In genomic region chr15:12824197-12824952, GRCm38 (mm10) we compare ENCODE assay signal across 8 mouse cellular contexts. TPM values are rescaled to one million over a fixed set of nuclear protein-coding genes. Genes with fewer than 3 reads are reported as not detected.
DNase-seq lines count a peak whose midpoint lies in the region; ATAC-seq and TF ChIP-seq lines count a peak whose summit lies in the region.

Gene 6030458C11Rik, minus strand, starts transcription at chr15:12824649.
Gene Drosha, plus strand, starts transcription at chr15:12824815.

- peak within 1 kb of the TSS; percentile 47; the same call in 1 of the 2 replicates for H3K27ac ChIP-seq in ES-Bruce4 (ENCODE audit: insufficient read depth, low read length)
- H3K27ac ChIP-seq in forebrain, embryonic 13.5 days = peak within 1 kb of the TSS; percentile 71
- peak within 1 kb of the TSS; percentile 86 for H3K27ac ChIP-seq in liver, postnatal 0 days (ENCODE audit: low read depth)
- H3K27ac ChIP-seq in neural tube, embryonic 14.5 days (ENCODE audit: low read depth, low read length) = peak within 1 kb of the TSS; percentile 75

- peak; percentile 99 for ATAC-seq in cerebellum, adult (ENCODE audit: insufficient number of reproducible peaks, low FRiP score, low TSS enrichment)
- peak; percentile 100 for ATAC-seq in forebrain, embryonic 13.5 days
- peak; percentile 99 for ATAC-seq in liver, postnatal 0 days
- ATAC-seq in neural tube, embryonic 14.5 days (ENCODE audit: low read depth) = peak; percentile 100

- H3K27me3 ChIP-seq in ES-Bruce4 (ENCODE audit: control insufficient read depth, insufficient read depth, low read length, poor library complexity, severe bottlenecking) = no peaks in the 10 kb centered on the region
- H3K27me3 ChIP-seq in forebrain, embryonic 13.5 days = no peaks in the 10 kb centered on the region
- no peaks in the 10 kb centered on the region for H3K27me3 ChIP-seq in liver, postnatal 0 days (ENCODE audit: insufficient read depth, low read length)
- no peaks in the 10 kb centered on the region for H3K27me3 ChIP-seq in neural tube, embryonic 14.5 days (ENCODE audit: control insufficient read depth, insufficient read depth, low read length)

- peak; percentile 100 for DNase-seq in heart, postnatal 10 days
- DNase-seq in large intestine, adult 2 months (ENCODE audit: low read depth, low spot score) = peak; percentile 100
- DNase-seq in liver, postnatal 0 days = peak; percentile 96
- peak; percentile 97 for DNase-seq in testis, postnatal 10 days (ENCODE audit: low spot score)

- 0 out of 2 replicates have a peak, but pooled peaks have one; percentile 33 for TF ChIP-seq EP300 in ES-Bruce4 (IDR thresholded peaks at IDR 0.05; ENCODE audit: insufficient read depth, low read depth, low read length)
- peak; percentile 44; the same call in 1 of the 2 replicates for TF ChIP-seq EP300 in liver, postnatal 0 days (IDR thresholded peaks at IDR 0.05; ENCODE audit: low read depth)

- TF ChIP-seq POLR2A in ES-Bruce4 (IDR thresholded peaks at IDR 0.05; ENCODE audit: insufficient read depth, low read length) = peak; percentile 13

- TF ChIP-seq CTCF in ES-Bruce4 (IDR thresholded peaks at IDR 0.05; ENCODE audit: low read depth, low read length) = no peak
- no peak for TF ChIP-seq CTCF in liver, postnatal 0 days (IDR thresholded peaks at IDR 0.05; ENCODE audit: low read depth)

- H3K4me3 ChIP-seq in ES-Bruce4 (ENCODE audit: low read depth, low read length) = peak within 1 kb of the TSS; percentile 98
- peak within 1 kb of the TSS; percentile 88 for H3K4me3 ChIP-seq in forebrain, embryonic 13.5 days
- H3K4me3 ChIP-seq in liver, postnatal 0 days (ENCODE audit: low read depth, low read length) = peak within 1 kb of the TSS; percentile 95
- H3K4me3 ChIP-seq in neural tube, embryonic 14.5 days (ENCODE audit: low read depth, low read length) = peak within 1 kb of the TSS; percentile 64

- under 1% methylated on average over 67 of the region's 67 CpGs for WGBS in forebrain, embryonic 13.5 days
- WGBS in large intestine, adult 2 months = under 1% methylated on average over 67 of the region's 67 CpGs
- 1% methylated on average over 67 of the region's 67 CpGs for WGBS in liver, postnatal 0 days (ENCODE audit: insufficient replicate concordance)
- WGBS in neural tube, embryonic 14.5 days = under 1% methylated on average over 66 of the region's 67 CpGs

- peak within 1 kb of the TSS; percentile 89 for H3K9ac ChIP-seq in ES-Bruce4 (ENCODE audit: low read depth, poor library complexity, severe bottlenecking)
- H3K9ac ChIP-seq in forebrain, embryonic 13.5 days = peak within 1 kb of the TSS; percentile 90
- H3K9ac ChIP-seq in liver, postnatal 0 days (replicated peaks) = peak within 1 kb of the TSS; percentile 95
- H3K9ac ChIP-seq in neural tube, embryonic 14.5 days (replicated peaks; ENCODE audit: low read depth, low read length) = peak within 1 kb of the TSS; percentile 80

- peaks cover 43% of the 10 kb centered on the region for H3K36me3 ChIP-seq in ES-Bruce4 (ENCODE audit: control insufficient read depth, insufficient read depth, low read length, poor library complexity, severe bottlenecking)
- peaks cover 53% of the 10 kb centered on the region for H3K36me3 ChIP-seq in forebrain, embryonic 13.5 days (ENCODE audit: poor library complexity, severe bottlenecking)
- H3K36me3 ChIP-seq in liver, postnatal 0 days (replicated peaks; ENCODE audit: insufficient read depth, low read length) = peaks cover 26% of the 10 kb centered on the region
- H3K36me3 ChIP-seq in neural tube, embryonic 14.5 days (ENCODE audit: control insufficient read depth, insufficient read depth, low read length) = peaks cover 29% of the 10 kb centered on the region; the same call in 1 of the 2 replicates

- no peaks in the 10 kb centered on the region for H3K9me3 ChIP-seq in ES-Bruce4 (replicated peaks; ENCODE audit: control insufficient read depth, insufficient read depth, low read length, poor library complexity, severe bottlenecking)
- H3K9me3 ChIP-seq in forebrain, embryonic 13.5 days (replicated peaks) = no peaks in the 10 kb centered on the region
- H3K9me3 ChIP-seq in liver, postnatal 0 days (ENCODE audit: low read length) = no peaks in the 10 kb centered on the region
- no peaks in the 10 kb centered on the region for H3K9me3 ChIP-seq in neural tube, embryonic 14.5 days (ENCODE audit: control insufficient read depth, low read length)

- peak within 1 kb of the TSS; percentile 73 for H3K4me2 ChIP-seq in forebrain, embryonic 13.5 days
- peak within 1 kb of the TSS; percentile 86 for H3K4me2 ChIP-seq in liver, postnatal 0 days (ENCODE audit: low read depth, low read length)
- peak within 1 kb of the TSS; percentile 67 for H3K4me2 ChIP-seq in neural tube, embryonic 14.5 days (ENCODE audit: low read depth, low read length)

- intact Hi-C loops in heart, postnatal 10 days (cut with DNase I) = loop anchor here (10.0 kb wide), 1 partner anchor 850 kb away; no protein-coding TSS in a partner anchor

- no peaks in the 10 kb centered on the region for H3K4me1 ChIP-seq in ES-Bruce4 (ENCODE audit: control insufficient read depth, insufficient read depth, low read length)
- H3K4me1 ChIP-seq in forebrain, embryonic 13.5 days = peaks cover 26% of the 10 kb centered on the region
- peaks cover 27% of the 10 kb centered on the region for H3K4me1 ChIP-seq in liver, postnatal 0 days (ENCODE audit: insufficient read depth)
- H3K4me1 ChIP-seq in neural tube, embryonic 14.5 days (ENCODE audit: control insufficient read depth, insufficient read depth, low read length) = peaks cover 16% of the 10 kb centered on the region; the same call in 1 of the 2 replicates

RNA-seq across cellular contexts. Expression of gene 6030458C11Rik, which starts in this region (rescaled TPM):
- 49.5 and 54.8 TPM in 2 replicates for polyA plus RNA-seq in ES-Bruce4 (2011; ENCODE audit: insufficient read depth, insufficient read length, low read depth, missing spikeins)
- polyA plus RNA-seq in forebrain, embryonic 13.5 days (2015; fragmentation: Nextera tagmentation; extraction: Ambion mirVana) = 36.6 and 36.8 TPM in 2 replicates
- 10 to 100 TPM; 14.7 to 16.6 TPM for total RNA-seq in heart, postnatal 10 days (2021)
- polyA plus RNA-seq in large intestine, adult 2 months (2012; rRNA removed) = 6.2 and 9.1 TPM in 2 replicates
- 18.9 and 19.5 TPM in 2 replicates for polyA plus RNA-seq in liver, postnatal 0 days (2015; fragmentation: Nextera tagmentation; extraction: Ambion mirVana)
- polyA plus RNA-seq in neural tube, embryonic 14.5 days (2014; fragmentation: Nextera tagmentation; extraction: Ambion mirVana) = 37.5 and 39.4 TPM in 2 replicates

RNA-seq across cellular contexts. Expression of gene Drosha, which starts in this region (rescaled TPM):
- polyA plus RNA-seq in ES-Bruce4 (2011; ENCODE audit: insufficient read depth, insufficient read length, low read depth, missing spikeins) = 120 and 123 TPM in 2 replicates
- polyA plus RNA-seq in forebrain, embryonic 13.5 days (2015; fragmentation: Nextera tagmentation; extraction: Ambion mirVana) = 50.9 and 55.3 TPM in 2 replicates
- total RNA-seq in heart, postnatal 10 days (2021) = 10 to 100 TPM; 31.2 to 33.5 TPM
- 9.9 and 12.4 TPM in 2 replicates for polyA plus RNA-seq in large intestine, adult 2 months (2012; rRNA removed)
- polyA plus RNA-seq in liver, postnatal 0 days (2015; fragmentation: Nextera tagmentation; extraction: Ambion mirVana) = 4.5 and 5.2 TPM in 2 replicates
- 55.8 and 61.7 TPM in 2 replicates for polyA plus RNA-seq in neural tube, embryonic 14.5 days (2014; fragmentation: Nextera tagmentation; extraction: Ambion mirVana)

Comparison
In these comparisons a context has a peak if more than half of its experiments do, and no peak if none do; other contexts are left out.
1. Peak in every context shown above with its lines: DNase-seq, ATAC-seq, H3K4me3 ChIP-seq and H3K27ac ChIP-seq.